ENCODE assay signal across 24 mouse cellular contexts in genomic region chr6:59315868-59316267, GRCm38 (mm10).
DNase-seq lines count a peak whose midpoint lies in the region; ATAC-seq lines count a peak whose summit lies in the region.
"Had no signal": no experiment of that assay in that cellular context is flagged by ENCODE, and none has a peak within 500 bp of the region (broad histone marks: within the 10 kb centered on the region; RNA-seq: fewer than 3 reads in every experiment).

No protein-coding gene starts in this region.

- no peak overlapping the region for H3K4me3 ChIP-seq in forebrain, embryonic 16.5 days (replicated peaks; ENCODE audit: low read length)
- H3K4me3 ChIP-seq in forebrain, embryonic 15.5 days = no peak overlapping the region
- H3K4me3 ChIP-seq in hindbrain, embryonic 12.5 days = no peak overlapping the region
- H3K4me3 ChIP-seq: embryonic facial prominence, embryonic 10.5 days; embryonic facial prominence, embryonic 13.5 days; erythroblast, embryonic 14.5 days; heart, adult 2 months; heart, embryonic 10.5 days; heart, embryonic 13.5 days; hindbrain, embryonic 13.5 days had no signal

- ATAC-seq in forebrain, embryonic 16.5 days = peak; percentile 31; the same call in 1 of the 2 replicates
- ATAC-seq in forebrain, embryonic 15.5 days (replicated peaks) = no peak
- ATAC-seq in activated CD4-positive, CD25-positive, alpha-beta regulatory T cell, adult 4 months = peak; percentile 47
- peak; percentile 69 for ATAC-seq in inflammation-experienced regulatory T-cells, adult 6 months
- ATAC-seq in hindbrain, embryonic 12.5 days (ENCODE audit: low FRiP score) = no peak
- ATAC-seq: intestine, postnatal 0 days had no signal

- no peaks in the 10 kb centered on the region for H3K36me3 ChIP-seq in forebrain, embryonic 16.5 days (ENCODE audit: control insufficient read depth, insufficient read depth)
- H3K36me3 ChIP-seq in forebrain, embryonic 15.5 days = no peaks in the 10 kb centered on the region
- no peaks in the 10 kb centered on the region for H3K36me3 ChIP-seq in hindbrain, embryonic 12.5 days
- H3K36me3 ChIP-seq: embryonic facial prominence, embryonic 10.5 days; embryonic facial prominence, embryonic 13.5 days; heart, embryonic 10.5 days; heart, embryonic 13.5 days; hindbrain, embryonic 13.5 days had no signal

- no peak overlapping the region for H3K4me2 ChIP-seq in forebrain, embryonic 16.5 days (ENCODE audit: low read length)
- no peak overlapping the region for H3K4me2 ChIP-seq in forebrain, embryonic 15.5 days (replicated peaks)
- H3K4me2 ChIP-seq in hindbrain, embryonic 12.5 days (replicated peaks) = no peak overlapping the region
- H3K4me2 ChIP-seq: embryonic facial prominence, embryonic 13.5 days; heart, embryonic 13.5 days; hindbrain, embryonic 13.5 days had no signal

- no peaks in the 10 kb centered on the region for H3K9me3 ChIP-seq in forebrain, embryonic 16.5 days (ENCODE audit: control insufficient read depth, low read length)
- H3K9me3 ChIP-seq in forebrain, embryonic 15.5 days = no peaks in the 10 kb centered on the region
- H3K9me3 ChIP-seq in hindbrain, embryonic 12.5 days (replicated peaks) = no peaks in the 10 kb centered on the region
- H3K9me3 ChIP-seq: embryonic facial prominence, embryonic 10.5 days; embryonic facial prominence, embryonic 13.5 days; heart, embryonic 10.5 days; heart, embryonic 13.5 days; hindbrain, embryonic 13.5 days had no signal

- H3K4me1 ChIP-seq in forebrain, embryonic 16.5 days (replicated peaks; ENCODE audit: control insufficient read depth, insufficient read depth, low read length) = no peaks in the 10 kb centered on the region
- no peaks in the 10 kb centered on the region for H3K4me1 ChIP-seq in forebrain, embryonic 15.5 days
- H3K4me1 ChIP-seq in hindbrain, embryonic 12.5 days = no peaks in the 10 kb centered on the region
- H3K4me1 ChIP-seq: embryonic facial prominence, embryonic 10.5 days; embryonic facial prominence, embryonic 13.5 days; heart, embryonic 10.5 days; hindbrain, embryonic 13.5 days had no signal

- DNase-seq in CD4-positive, CD25-positive, alpha-beta regulatory T cell, adult 2 months (ENCODE audit: low read depth, low spot score) = peak; percentile 50
- DNase-seq in kidney, postnatal 10 days = no peak
- DNase-seq in kidney, postnatal 25 days = no peak
- DNase-seq: adrenal gland, adult 8-10 months; adrenal gland, postnatal 25 days; B cell, adult 2 months; cerebellum, adult 2 months; cerebellum, adult 9-11 months; cerebellum, postnatal 25 days; gastrocnemius, postnatal 25 days; heart, adult 2 months; kidney, adult 2 months had no signal

- H3K27me3 ChIP-seq in forebrain, embryonic 16.5 days (replicated peaks; ENCODE audit: control insufficient read depth, insufficient read depth, low read length) = no peaks in the 10 kb centered on the region
- H3K27me3 ChIP-seq in forebrain, embryonic 15.5 days = no peaks in the 10 kb centered on the region
- H3K27me3 ChIP-seq in hindbrain, embryonic 12.5 days = no peaks in the 10 kb centered on the region
- H3K27me3 ChIP-seq: embryonic facial prominence, embryonic 13.5 days; heart, embryonic 13.5 days; hindbrain, embryonic 13.5 days had no signal

- no peak overlapping the region for H3K27ac ChIP-seq in forebrain, embryonic 16.5 days (ENCODE audit: low read length)
- H3K27ac ChIP-seq in forebrain, embryonic 15.5 days (replicated peaks) = no peak overlapping the region
- H3K27ac ChIP-seq in hindbrain, embryonic 12.5 days = no peak overlapping the region
- H3K27ac ChIP-seq: embryonic facial prominence, embryonic 10.5 days; embryonic facial prominence, embryonic 13.5 days; heart, adult 2 months; heart, embryonic 10.5 days; heart, embryonic 13.5 days; hindbrain, embryonic 13.5 days had no signal

- no peak overlapping the region for H3K9ac ChIP-seq in forebrain, embryonic 16.5 days (replicated peaks; ENCODE audit: low read depth, low read length)
- H3K9ac ChIP-seq in forebrain, embryonic 15.5 days (replicated peaks) = no peak overlapping the region
- no peak overlapping the region for H3K9ac ChIP-seq in hindbrain, embryonic 12.5 days
- H3K9ac ChIP-seq: embryonic facial prominence, embryonic 13.5 days; heart, embryonic 13.5 days; hindbrain, embryonic 13.5 days had no signal

Comparison
In these comparisons a context has a peak if more than half of its experiments do, and no peak if none do; other contexts are left out.
1. ATAC-seq: peak in forebrain, embryonic 16.5 days (single experiment), activated CD4-positive, CD25-positive, alpha-beta regulatory T cell, adult 4 months (single experiment) and inflammation-experienced regulatory T-cells, adult 6 months (single experiment); none in forebrain, embryonic 15.5 days (single experiment) and hindbrain, embryonic 12.5 days (single experiment).